In genomic region chr3:80533706-80534349, GRCm38 (mm10) we compare ENCODE assay signal across 14 mouse cellular contexts.
A peak's percentile ranks its signal among the peaks of the same experiment; 100 is the strongest.
DNase-seq lines count a peak whose midpoint lies in the region; ATAC-seq and TF ChIP-seq lines count a peak whose summit lies in the region.
"Had no signal": no experiment of that assay in that cellular context is flagged by ENCODE, and none has a peak within 500 bp of the region (broad histone marks: within the 10 kb centered on the region; RNA-seq: fewer than 3 reads in every experiment).

No protein-coding gene starts in this region.

- H3K4me1 ChIP-seq in midbrain, postnatal 0 days (ENCODE audit: insufficient read depth, low read length), result no peaks in the 10 kb centered on the region
- no peaks in the 10 kb centered on the region for H3K4me1 ChIP-seq in midbrain, embryonic 14.5 days (ENCODE audit: control insufficient read depth, insufficient read depth, low read length)
- H3K4me1 ChIP-seq: limb, embryonic 13.5 days; neural tube, embryonic 15.5 days had no signal

- WGBS in midbrain, postnatal 0 days, result 85% methylated on average over 4 of the region's 4 CpGs
- WGBS in midbrain, embryonic 14.5 days, result 88% methylated on average over 4 of the region's 4 CpGs

- no peak for TF ChIP-seq CTCF in midbrain, postnatal 0 days (IDR thresholded peaks at IDR 0.05)

- no peak overlapping the region for H3K4me3 ChIP-seq in midbrain, postnatal 0 days (ENCODE audit: low read depth, low read length)
- H3K4me3 ChIP-seq in midbrain, embryonic 14.5 days (replicated peaks; ENCODE audit: low read depth, low read length), result no peak overlapping the region
- H3K4me3 ChIP-seq: gastrocnemius, adult 2 months; limb, embryonic 13.5 days; neural tube, embryonic 15.5 days had no signal

- H3K9ac ChIP-seq in midbrain, postnatal 0 days (replicated peaks; ENCODE audit: low read length, poor library complexity, severe bottlenecking), result no peak overlapping the region
- no peak overlapping the region for H3K9ac ChIP-seq in midbrain, embryonic 14.5 days (replicated peaks; ENCODE audit: low read length)
- H3K9ac ChIP-seq: limb, embryonic 13.5 days; neural tube, embryonic 15.5 days had no signal

- intact Hi-C loops in gastrocnemius, postnatal 14 days (cut with DNase I; ENCODE audit: low total_unique reads), result no loop called here

- H3K27ac ChIP-seq in midbrain, postnatal 0 days (ENCODE audit: low read depth, low read length), result no peak overlapping the region
- H3K27ac ChIP-seq in midbrain, embryonic 14.5 days (replicated peaks; ENCODE audit: low read depth, low read length), result no peak overlapping the region
- H3K27ac ChIP-seq: gastrocnemius, adult 2 months; limb, embryonic 13.5 days; neural tube, embryonic 15.5 days had no signal

- H3K27me3 ChIP-seq in midbrain, postnatal 0 days (ENCODE audit: insufficient read depth, low read length), result no peaks in the 10 kb centered on the region
- no peaks in the 10 kb centered on the region for H3K27me3 ChIP-seq in midbrain, embryonic 14.5 days (ENCODE audit: control insufficient read depth, insufficient read depth, low read length)
- H3K27me3 ChIP-seq: limb, embryonic 13.5 days; neural tube, embryonic 15.5 days had no signal

- H3K36me3 ChIP-seq in midbrain, postnatal 0 days (ENCODE audit: insufficient read depth, low read length), result no peaks in the 10 kb centered on the region
- H3K36me3 ChIP-seq in midbrain, embryonic 14.5 days (ENCODE audit: control insufficient read depth, insufficient read depth, low read length), result no peaks in the 10 kb centered on the region
- H3K36me3 ChIP-seq: limb, embryonic 13.5 days; neural tube, embryonic 15.5 days had no signal

- DNase-seq in midbrain, postnatal 0 days (ENCODE audit: low spot score), result peak; percentile 2
- no peak for DNase-seq in midbrain, embryonic 14.5 days
- DNase-seq in cerebellum, postnatal 14 days, result peak; percentile 16 to 62
- peak; percentile 56 for DNase-seq in left cerebral cortex, adult 11 months (ENCODE audit: low spot score)
- peak; percentile 37 to 71 for DNase-seq in right cerebral cortex, postnatal 36 days (ENCODE audit: low spot score in 2 of 2)
- DNase-seq in gastrocnemius, postnatal 14 days, result no peak
- DNase-seq: adrenal gland, postnatal 25 days; gastrocnemius, adult 2 months; kidney, postnatal 14 days; lung, adult 2 months had no signal

- no peaks in the 10 kb centered on the region for H3K9me3 ChIP-seq in midbrain, postnatal 0 days (ENCODE audit: low read length)
- no peaks in the 10 kb centered on the region for H3K9me3 ChIP-seq in midbrain, embryonic 14.5 days (ENCODE audit: control insufficient read depth, low read length)
- H3K9me3 ChIP-seq: limb, embryonic 13.5 days; neural tube, embryonic 15.5 days had no signal

- H3K4me2 ChIP-seq in midbrain, postnatal 0 days (ENCODE audit: low read depth, low read length, poor library complexity, severe bottlenecking), result no peak overlapping the region
- no peak overlapping the region for H3K4me2 ChIP-seq in midbrain, embryonic 14.5 days (ENCODE audit: low read length)
- H3K4me2 ChIP-seq: heart, embryonic 11.5 days; limb, embryonic 13.5 days; neural tube, embryonic 15.5 days had no signal

- ATAC-seq in midbrain, postnatal 0 days (ENCODE audit: low FRiP score), result no peak
- no peak for ATAC-seq in midbrain, embryonic 14.5 days (ENCODE audit: low FRiP score, low TSS enrichment)
- ATAC-seq in CD4-positive, CD25-positive, alpha-beta regulatory T cell, adult 4 months, result no peak

Comparison
In these comparisons a context has a peak if more than half of its experiments do, and no peak if none do; other contexts are left out.
1. DNase-seq: peak in midbrain, postnatal 0 days (single experiment), cerebellum, postnatal 14 days (2 of 2), left cerebral cortex, adult 11 months (single experiment) and right cerebral cortex, postnatal 36 days (2 of 2); none in midbrain, embryonic 14.5 days (single experiment) and gastrocnemius, postnatal 14 days (single experiment).